Mouse (Mus musculus): ENCODE data around the gene Fkbp8.

DNA sequence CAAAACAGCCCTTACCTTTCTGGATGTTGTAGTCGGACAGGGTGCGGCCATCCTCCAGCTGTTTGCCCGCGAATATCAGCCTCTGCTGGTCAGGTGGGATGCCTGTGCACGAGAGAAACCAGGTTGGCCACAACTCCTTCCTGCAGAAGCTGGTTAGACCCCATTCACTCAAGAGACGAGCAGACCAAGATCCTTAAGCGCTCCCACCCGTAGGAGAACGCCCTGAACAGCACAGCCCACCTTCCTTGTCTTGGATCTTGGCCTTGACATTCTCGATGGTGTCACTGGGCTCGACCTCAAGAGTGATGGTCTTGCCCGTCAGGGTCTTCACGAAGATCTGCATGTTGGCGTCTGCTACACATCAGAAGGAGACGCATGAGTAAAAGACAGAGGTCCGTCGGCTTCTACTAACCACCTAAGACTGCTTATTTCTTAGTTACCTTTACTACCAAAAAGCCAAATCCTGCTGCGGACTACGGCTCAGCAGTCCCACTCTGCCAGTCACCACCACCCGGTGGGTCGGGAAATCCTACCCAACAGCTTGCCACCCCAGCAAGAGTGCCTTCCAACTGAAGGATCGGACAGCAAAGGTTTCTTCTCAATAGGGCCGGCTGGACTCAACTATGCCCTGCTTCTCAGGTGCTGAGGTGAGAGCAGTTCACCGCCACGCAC is 18.1 kb upstream of the Fkbp8 start:
- TF ChIP-seq CTCF (IDR thresholded peaks at IDR 0.05; ENCODE audit: low read depth, low read length): no peak
- TF ChIP-seq POLR2A (IDR thresholded peaks at IDR 0.05; ENCODE audit: insufficient read depth, low read length): no peak

Measured in ES-Bruce4 (cell line).